ENCODE assay signal across 8 mouse cellular contexts in the genomic region with DNA sequence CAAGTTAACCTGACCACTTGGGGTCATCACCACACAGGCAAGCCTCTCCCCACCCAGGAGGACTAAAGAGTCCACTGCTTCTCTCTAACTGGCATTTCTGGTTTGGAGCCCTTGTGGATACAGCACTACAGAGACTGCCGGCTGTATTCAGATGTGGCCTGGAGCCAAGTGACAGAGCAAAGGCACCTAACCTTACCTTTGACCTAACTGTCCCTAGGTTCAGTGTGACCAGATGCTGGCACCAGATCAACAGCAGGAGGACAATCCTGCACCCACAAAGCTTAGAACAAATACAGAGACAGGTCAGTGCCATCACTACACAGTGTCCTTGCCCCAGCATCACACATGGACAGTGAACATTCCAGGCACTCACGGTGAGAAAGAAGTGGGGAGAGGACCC. TPM values are rescaled to one million over a fixed set of nuclear protein-coding genes. Genes with fewer than 3 reads are reported as not detected.
DNase-seq lines count a peak whose midpoint lies in the region; ATAC-seq and TF ChIP-seq lines count a peak whose summit lies in the region.
"Had no signal": no experiment of that assay in that cellular context is flagged by ENCODE, and none has a peak within 500 bp of the region (broad histone marks: within the 10 kb centered on the region; RNA-seq: fewer than 3 reads in every experiment).

No protein-coding gene starts in this region.

- peaks cover 27% of the 10 kb centered on the region for H3K4me1 ChIP-seq in lung, embryonic 14.5 days (ENCODE audit: insufficient read depth)
- H3K4me1 ChIP-seq in hindbrain, embryonic 14.5 days (replicated peaks; ENCODE audit: control insufficient read depth, insufficient read depth, low read length) = peaks cover 17% of the 10 kb centered on the region
- H3K4me1 ChIP-seq in kidney, embryonic 16.5 days (ENCODE audit: insufficient read depth, low read length) = peaks cover 25% of the 10 kb centered on the region
- peaks cover 13% of the 10 kb centered on the region for H3K4me1 ChIP-seq in neural tube, embryonic 14.5 days (ENCODE audit: control insufficient read depth, insufficient read depth, low read length)

- H3K9me3 ChIP-seq in lung, embryonic 14.5 days (ENCODE audit: low read depth, low read length) = no peaks in the 10 kb centered on the region
- H3K9me3 ChIP-seq in hindbrain, embryonic 14.5 days (ENCODE audit: control insufficient read depth, low read length) = no peaks in the 10 kb centered on the region
- no peaks in the 10 kb centered on the region for H3K9me3 ChIP-seq in kidney, embryonic 16.5 days (ENCODE audit: low read length)
- no peaks in the 10 kb centered on the region for H3K9me3 ChIP-seq in neural tube, embryonic 14.5 days (ENCODE audit: control insufficient read depth, low read length)

- 50% methylated on average over 2 of the region's 2 CpGs for WGBS in lung, embryonic 14.5 days
- WGBS in hindbrain, embryonic 14.5 days = 85% methylated on average over 2 of the region's 2 CpGs
- 78% methylated on average over 2 of the region's 2 CpGs for WGBS in kidney, embryonic 16.5 days
- WGBS in neural tube, embryonic 14.5 days = 81% methylated on average over 2 of the region's 2 CpGs

- ATAC-seq in lung, embryonic 14.5 days (ENCODE audit: insufficient read depth) = no peak
- ATAC-seq in hindbrain, embryonic 14.5 days (ENCODE audit: low FRiP score) = no peak
- no peak for ATAC-seq in kidney, embryonic 16.5 days (ENCODE audit: low FRiP score, low TSS enrichment)
- no peak for ATAC-seq in neural tube, embryonic 14.5 days (ENCODE audit: low read depth)
- ATAC-seq: Patski had no signal

- no peak for TF ChIP-seq CTCF in lung, embryonic 14.5 days (IDR thresholded peaks at IDR 0.05; ENCODE audit: low read depth)

- peaks cover 22% of the 10 kb centered on the region for H3K36me3 ChIP-seq in lung, embryonic 14.5 days (ENCODE audit: insufficient read depth)
- H3K36me3 ChIP-seq in hindbrain, embryonic 14.5 days (replicated peaks; ENCODE audit: control insufficient read depth, insufficient read depth) = peaks cover 21% of the 10 kb centered on the region
- H3K36me3 ChIP-seq in kidney, embryonic 16.5 days (ENCODE audit: insufficient read depth, low read length) = peaks cover 15% of the 10 kb centered on the region
- H3K36me3 ChIP-seq in neural tube, embryonic 14.5 days (ENCODE audit: control insufficient read depth, insufficient read depth, low read length) = peaks cover 5% of the 10 kb centered on the region; the same call in 1 of the 2 replicates

- H3K27ac ChIP-seq in lung, embryonic 14.5 days (ENCODE audit: low read depth) = no peak overlapping the region
- no peak overlapping the region for H3K27ac ChIP-seq in hindbrain, embryonic 14.5 days
- H3K27ac ChIP-seq in kidney, embryonic 16.5 days (ENCODE audit: low read length) = peak overlapping the region; percentile 95; the same call in 1 of the 2 replicates
- no peak overlapping the region for H3K27ac ChIP-seq in neural tube, embryonic 14.5 days (ENCODE audit: low read depth, low read length)

- peak; percentile 26 for DNase-seq in lung, embryonic 14.5 days
- DNase-seq in lung, postnatal 4 days = no peak
- DNase-seq in hindbrain, embryonic 14.5 days (ENCODE audit: low spot score) = no peak
- no peak for DNase-seq in yolk sac, embryonic 10.5 days (ENCODE audit: low spot score)
- no peak for DNase-seq in left cerebral cortex, adult 9 months (ENCODE audit: low spot score in 2 of 2)

- H3K27me3 ChIP-seq in lung, embryonic 14.5 days (ENCODE audit: insufficient read depth, low read length) = no peaks in the 10 kb centered on the region
- no peaks in the 10 kb centered on the region for H3K27me3 ChIP-seq in hindbrain, embryonic 14.5 days (ENCODE audit: control insufficient read depth, insufficient read depth, low read length)
- no peaks in the 10 kb centered on the region for H3K27me3 ChIP-seq in kidney, embryonic 16.5 days (ENCODE audit: insufficient read depth, low read length)
- no peaks in the 10 kb centered on the region for H3K27me3 ChIP-seq in neural tube, embryonic 14.5 days (ENCODE audit: control insufficient read depth, insufficient read depth, low read length)
- H3K27me3 ChIP-seq: Patski had no signal

- H3K4me3 ChIP-seq in lung, embryonic 14.5 days (ENCODE audit: low read depth, low read length) = peak overlapping the region; percentile 90; the same call in 1 of the 2 replicates
- no peak overlapping the region for H3K4me3 ChIP-seq in hindbrain, embryonic 14.5 days (replicated peaks; ENCODE audit: low read length)
- peak overlapping the region; percentile 88 for H3K4me3 ChIP-seq in kidney, embryonic 16.5 days (ENCODE audit: low read length)
- no peak overlapping the region for H3K4me3 ChIP-seq in neural tube, embryonic 14.5 days (ENCODE audit: low read depth, low read length)

- no peak overlapping the region for H3K9ac ChIP-seq in lung, embryonic 14.5 days
- H3K9ac ChIP-seq in hindbrain, embryonic 14.5 days = no peak overlapping the region
- peak overlapping the region; percentile 31; the same call in 1 of the 2 replicates for H3K9ac ChIP-seq in kidney, embryonic 16.5 days (replicated peaks; ENCODE audit: low read length)
- H3K9ac ChIP-seq in neural tube, embryonic 14.5 days (replicated peaks; ENCODE audit: low read depth, low read length) = no peak overlapping the region

- H3K4me2 ChIP-seq in lung, embryonic 14.5 days = peak overlapping the region; percentile 86
- H3K4me2 ChIP-seq in hindbrain, embryonic 14.5 days (replicated peaks) = peak overlapping the region; percentile 81
- peak overlapping the region; percentile 78 for H3K4me2 ChIP-seq in kidney, embryonic 16.5 days (replicated peaks; ENCODE audit: low read depth, low read length)
- H3K4me2 ChIP-seq in neural tube, embryonic 14.5 days (ENCODE audit: low read depth, low read length) = 0 out of 2 replicates have a peak overlapping the region, but pooled peaks have one; percentile 84

RNA-seq across cellular contexts. Expression of a gene that starts 2.5 kb away (rescaled TPM):
- polyA plus RNA-seq in lung, embryonic 14.5 days (2014; fragmentation: Nextera tagmentation; extraction: Ambion mirVana) = 290 and 295 TPM in 2 replicates
- polyA plus RNA-seq in hindbrain, embryonic 14.5 days (2014; fragmentation: Nextera tagmentation; extraction: Ambion mirVana) = 102 and 108 TPM in 2 replicates
- 301 and 313 TPM in 2 replicates for polyA plus RNA-seq in kidney, embryonic 16.5 days (2015; fragmentation: Nextera tagmentation; extraction: Ambion mirVana)
- polyA plus RNA-seq in neural tube, embryonic 14.5 days (2014; fragmentation: Nextera tagmentation; extraction: Ambion mirVana) = 63.9 and 104 TPM in 2 replicates

Comparison
In these comparisons a context has a peak if more than half of its experiments do, and no peak if none do; other contexts are left out.
1. H3K4me3 ChIP-seq: peak in lung, embryonic 14.5 days (single experiment) and kidney, embryonic 16.5 days (single experiment); none in hindbrain, embryonic 14.5 days (single experiment) and neural tube, embryonic 14.5 days (single experiment).
2. Peak in every context shown above with its lines, with median percentiles within 50 percentile points of each other: H3K4me2 ChIP-seq.